Mouse (Mus musculus) cerebellum, postnatal 4 days (tissue): ENCODE measurements at regions not wholly inside any gene's neighbourhood (a gene's known extent, or its start where the extent isn't known, plus 50 kb on each side); places are given as distances from the start of the nearest gene placed in this dataset.

Experiments used
- DNase-seq, 2 experiments: peaks; one replicate each; pipeline ENCODE4 v3.0.0; 2022; ENCODE audit warnings: low spot score in 2 of 2, mixed read lengths in 1 of 2

- DNase-seq = no peak
These were observed 113.5 kb downstream of the Tfcp2l1 start for GRCm38 (mm10) chr1:118741286-118741685.

- no peak for DNase-seq
These were observed 120.5 kb downstream of the Tfcp2l1 start for GRCm38 (mm10) chr1:118748196-118748595.

- DNase-seq = no peak
These were observed 125.1 kb downstream of the Tfcp2l1 start for GRCm38 (mm10) chr1:118752869-118753268.

- DNase-seq = no peak
These were observed 128.6 kb downstream of the Tfcp2l1 start for GRCm38 (mm10) chr1:118756171-118756865.

- DNase-seq = no peak
These were observed 129.7 kb downstream of the Tfcp2l1 start for GRCm38 (mm10) chr1:118757340-118758030.

GRCm38 (mm10) chr1:118758031-118758400, 130.3 kb downstream of the Tfcp2l1 start:
- no peak for DNase-seq

- DNase-seq = peak; percentile 64 to 86
These were observed 131.6 kb downstream of the Tfcp2l1 start for GRCm38 (mm10) chr1:118759141-118759932.

- no peak for DNase-seq
These were observed 137.8 kb downstream of the Tfcp2l1 start for GRCm38 (mm10) chr1:118765525-118765924.

- DNase-seq = peak in 1 of 2 experiments; percentile 51
These were observed 141.1 kb downstream of the Tfcp2l1 start for GRCm38 (mm10) chr1:118768831-118769230.

GRCm38 (mm10) chr1:118772261-118772660, 144.5 kb downstream of the Tfcp2l1 start:
- DNase-seq = peak; percentile 44 to 80

GRCm38 (mm10) chr1:118776594-118777441, 149.1 kb downstream of the Tfcp2l1 start:
- peak in 1 of 2 experiments; percentile 68 for DNase-seq
